Mouse (Mus musculus) thymus, adult 2 months (tissue): ENCODE results near the gene Sh3d21.

Source experiments
- CTCF ChIP-seq: fragments of 200-500 bp; IDR thresholded peaks from 2 replicates; pipeline ENCODE4 v1.5.1; 2012; ENCODE audit warnings: mild to moderate bottlenecking, control low read depth, low read length, moderate library complexity, borderline replicate concordance; ENCODE audit not compliant: control insufficient read depth, poor library complexity, insufficient read depth; ENCODE audit errors: extremely low read depth
- POLR2A ChIP-seq: fragments of 200-500 bp; IDR thresholded peaks from 2 replicates; pipeline ENCODE4 v1.6.1; 2012; ENCODE audit warnings: mild to moderate bottlenecking, low read length, control low read depth, moderate library complexity; ENCODE audit not compliant: control insufficient read depth, poor library complexity, insufficient read depth; ENCODE audit errors: extremely low read depth

DNA sequence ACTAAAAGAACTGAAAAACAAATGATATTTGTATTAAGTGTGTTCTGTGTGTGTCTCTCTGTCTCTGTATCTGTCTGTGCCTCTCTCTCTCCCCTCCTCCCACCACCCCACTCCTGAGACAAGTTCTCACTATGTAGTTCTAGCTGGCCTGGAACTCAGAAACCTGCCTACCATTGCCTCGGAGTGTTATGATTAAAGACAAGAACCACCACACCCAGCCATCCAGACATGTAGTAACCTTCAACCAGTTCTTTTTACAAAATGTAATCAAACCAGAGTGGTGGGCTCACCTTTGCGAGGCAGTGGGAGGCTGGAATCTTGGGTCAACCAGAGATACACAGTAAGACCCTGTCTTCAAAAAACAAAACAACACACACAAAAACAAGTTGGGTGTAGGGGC lies 37.4 kb upstream of the Sh3d21 start:
- TF ChIP-seq CTCF = no peak
- TF ChIP-seq POLR2A = no peak
